Mouse (Mus musculus) CD8-positive naive resting alpha-beta T cell, adult 2 months (primary cell): ENCODE results near the gene Gm47955.
"Not testable (repeated sequence)": the region's sequence is repeated elsewhere in the genome, so short reads cannot be mapped to it uniquely, and the experiment has no call there.

Experiments used
- DNase-seq, 2 experiments: peaks; one replicate each; pipeline ENCODE4 v3.0.0; 2022; ENCODE audit warnings: low read depth in 2 of 2, low spot score in 2 of 2

The Gm47955 gene

DNA sequence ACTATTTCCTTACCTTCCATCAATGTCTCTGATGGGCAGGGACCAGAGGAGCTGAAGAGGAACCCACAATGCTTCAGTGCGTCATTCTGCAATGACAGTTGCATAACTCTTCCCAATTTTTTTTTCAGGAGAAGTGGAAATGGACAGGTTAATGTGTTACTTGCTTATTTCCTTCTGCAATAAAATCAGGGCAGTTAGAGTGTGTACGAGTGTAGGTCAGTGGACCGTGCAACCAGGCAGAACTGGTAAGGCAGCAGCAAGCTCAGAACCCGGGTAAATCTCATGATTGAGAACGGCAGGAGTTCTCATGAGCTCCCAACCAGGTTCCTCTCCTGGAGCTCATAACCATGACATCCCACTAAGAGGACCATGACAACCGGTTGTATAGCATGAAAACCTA lies 32.0 kb downstream of the Gm47955 start:
- DNase-seq: no peak

GRCm38 (mm10) chr1:82993947-82994346 lies 33.9 kb downstream of the Gm47955 start:
- no peak for DNase-seq

- DNase-seq: not testable (repeated sequence)
These were observed 40.2 kb downstream of the Gm47955 start, which contains the start of gene Gm47959 for GRCm38 (mm10) chr1:83000306-83000705. Gene Gm47959 (plus strand): TSS chr1:83000548.

DNA sequence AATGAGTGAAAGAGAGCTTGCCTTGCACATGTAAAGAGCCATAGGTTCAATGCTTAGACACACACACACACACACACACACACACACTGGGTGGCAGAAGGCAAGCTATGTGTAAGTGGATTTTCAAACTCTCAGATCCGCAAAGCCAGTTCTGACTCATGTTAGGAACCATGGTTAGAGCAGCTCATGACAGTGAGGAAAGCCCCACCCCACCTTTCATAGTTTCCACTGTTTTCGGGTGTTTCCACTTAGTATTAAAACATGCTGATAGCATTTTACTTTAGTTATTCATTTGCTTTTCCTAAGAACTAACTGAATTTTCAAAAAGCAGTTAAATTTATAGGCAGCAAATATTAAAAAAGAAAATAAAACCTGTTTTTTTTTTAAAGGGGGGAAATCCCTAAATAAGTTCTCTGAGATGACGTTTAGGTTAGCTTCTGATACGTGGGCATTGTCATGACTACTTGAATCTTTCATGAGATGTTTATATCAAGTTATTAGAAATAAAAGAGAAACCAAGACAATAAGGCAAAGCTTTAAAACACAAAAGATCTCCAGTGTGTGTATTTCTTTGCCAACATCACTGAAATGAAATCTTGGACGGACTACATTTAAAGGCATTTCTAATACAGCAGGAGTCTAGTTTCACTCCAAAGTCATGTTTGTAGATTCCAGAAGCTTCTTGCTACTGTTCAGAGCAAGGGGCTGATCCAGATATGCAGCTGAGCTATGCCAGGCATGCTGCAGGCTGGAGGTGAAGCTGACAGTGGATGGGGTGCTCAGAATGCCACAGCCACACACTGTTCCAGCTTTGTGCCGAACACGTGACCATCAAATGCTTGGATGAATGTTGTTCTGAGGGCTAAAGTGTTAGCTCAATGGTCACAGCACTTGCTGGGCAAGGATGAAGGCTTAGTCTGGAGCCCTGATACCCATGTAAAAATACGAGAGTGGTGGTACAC lies 46.4 kb downstream of the Gm47955 start:
- no peak for DNase-seq

GRCm38 (mm10) chr1:83007471-83007870 lies 47.4 kb downstream of the Gm47955 start:
- no peak for DNase-seq
